Mouse (Mus musculus) midbrain, embryonic 16.5 days (tissue): Measurements from ENCODE around the gene Mcu. TPM values are rescaled to one million over a fixed set of nuclear protein-coding genes. Genes with fewer than 3 reads are reported as not detected.

Source experiments
- ATAC-seq: fragments of 200-750 bp; cut with Nextera tagmentation; 2 replicates; pipeline ENCODE4 v1.8.0; 2017; ENCODE audit warnings: moderate TSS enrichment
- H3K27ac ChIP-seq: fragments of 300-500 bp; sonication (generic); 2 replicates; pipeline ENCODE4 v1.5.1; 2014; ENCODE audit warnings: mild to moderate bottlenecking, low read length, mixed read lengths
- H3K27me3 ChIP-seq: fragments of 300-500 bp; sonication (generic); 2 replicates; pipeline ENCODE4 v1.6.1; 2014; ENCODE audit warnings: low read depth, low read length, mixed read lengths; ENCODE audit not compliant: control insufficient read depth, insufficient read depth
- H3K36me3 ChIP-seq: fragments of 300-500 bp; sonication (generic); 2 replicates; pipeline ENCODE4 v1.6.1; 2014; ENCODE audit warnings: mild to moderate bottlenecking, low read length, moderate library complexity, mixed read lengths; ENCODE audit not compliant: control insufficient read depth, insufficient read depth
- H3K4me1 ChIP-seq: fragments of 300-500 bp; sonication (generic); 2 replicates; pipeline ENCODE4 v1.6.1; 2014; ENCODE audit warnings: mild to moderate bottlenecking, low read length, mixed read lengths; ENCODE audit not compliant: control insufficient read depth, insufficient read depth
- H3K4me2 ChIP-seq: fragments of 300-500 bp; sonication (generic); 2 replicates; pipeline ENCODE4 v1.6.1; 2014; ENCODE audit warnings: mild to moderate bottlenecking, low read length, mixed read lengths
- H3K4me3 ChIP-seq: fragments of 300-500 bp; sonication (generic); 2 replicates; pipeline ENCODE4 v1.5.1; 2014; ENCODE audit warnings: low read depth, mild to moderate bottlenecking, low read length, moderate library complexity, mixed read lengths
- H3K9ac ChIP-seq: fragments of 300-500 bp; sonication (generic); 2 replicates; pipeline ENCODE4 v1.6.1; 2014; ENCODE audit warnings: low read depth, low read length, mixed read lengths
- H3K9me3 ChIP-seq: fragments of 300-500 bp; sonication (generic); replicated peaks from 2 replicates; pipeline ENCODE4 v1.6.1; 2014; ENCODE audit warnings: mild to moderate bottlenecking, low read length, mixed read lengths; ENCODE audit not compliant: control insufficient read depth, poor library complexity, severe bottlenecking
- WGBS: fragments of 180-500 bp; shearing (Covaris S2); extraction: QIAGEN DNeasy Blood & Tissue Kit; methylation state at CpG from one replicate; pipeline ENCODE4 v1.1.7; 2014; 5-methylcytosine and 5-hydroxymethylcytosine counted together
- polyA plus RNA-seq: library from polyadenylated mRNA; unstranded; fragments of >200 nt; fragmentation: Nextera tagmentation; extraction: Ambion mirVana; gene quantifications from 2 replicates; pipeline ENCODE4 v1.2.1, GENCODE M21; 2015

Mcu gene
- polyA plus RNA-seq, 1 experiment from 2014 or later = 36.4 TPM

GRCm38 (mm10) chr10:59554243-59554642 is 62.2 kb downstream of the Mcu start:
- Histone ChIP-seq H3K27me3 (no peaks in the 10 kb centered on the region), H3K9me3 (no peaks in the 10 kb centered on the region), H3K4me2 (no peak overlapping the region), H3K9ac (no peak overlapping the region), H3K36me3 (no peaks in the 10 kb centered on the region), H3K4me3 (no peak overlapping the region), H3K27ac (no peak overlapping the region), H3K4me1 (peaks cover 2% of the 10 kb centered on the region; the same call in 1 of the 2 replicates)
- WGBS = 96% methylated on average over 1 of the region's 1 CpGs
- no peak for ATAC-seq

GRCm38 (mm10) chr10:59552456-59552855 is 64.0 kb downstream of the Mcu start:
- 50% methylated on average over 1 of the region's 1 CpGs for WGBS
- peaks cover 8% of the 10 kb centered on the region for H3K4me1 ChIP-seq
- H3K27me3 ChIP-seq = no peaks in the 10 kb centered on the region
- no peak overlapping the region for H3K4me3 ChIP-seq
- no peak overlapping the region for H3K4me2 ChIP-seq
- no peak overlapping the region for H3K27ac ChIP-seq
- H3K9me3 ChIP-seq = no peaks in the 10 kb centered on the region
- no peaks in the 10 kb centered on the region for H3K36me3 ChIP-seq
- no peak overlapping the region for H3K9ac ChIP-seq
- ATAC-seq = no peak

GRCm38 (mm10) chr10:59548768-59549333 is 67.6 kb downstream of the Mcu start:
- Histone ChIP-seq H3K27ac (no peak overlapping the region), H3K4me3 (no peak overlapping the region), H3K4me2 (no peak overlapping the region), H3K27me3 (no peaks in the 10 kb centered on the region), H3K4me1 (peaks cover 8% of the 10 kb centered on the region), H3K36me3 (peaks cover 3% of the 10 kb centered on the region; the same call in 1 of the 2 replicates), H3K9ac (no peak overlapping the region), H3K9me3 (peaks cover 5% of the 10 kb centered on the region; the same call in 1 of the 2 replicates)
- 79% methylated on average over 10 of the region's 11 CpGs for WGBS
- no peak for ATAC-seq

GRCm38 (mm10) chr10:59548211-59548610 is 68.3 kb downstream of the Mcu start:
- H3K4me1 ChIP-seq = peaks cover 8% of the 10 kb centered on the region
- H3K4me3 ChIP-seq = no peak overlapping the region
- 43% methylated on average over 6 of the region's 6 CpGs for WGBS
- no peak overlapping the region for H3K27ac ChIP-seq
- H3K27me3 ChIP-seq = no peaks in the 10 kb centered on the region
- peaks cover 3% of the 10 kb centered on the region; the same call in 1 of the 2 replicates for H3K36me3 ChIP-seq
- peaks cover 5% of the 10 kb centered on the region; the same call in 1 of the 2 replicates for H3K9me3 ChIP-seq
- no peak overlapping the region for H3K9ac ChIP-seq
- no peak overlapping the region for H3K4me2 ChIP-seq
- no peak for ATAC-seq

- Histone ChIP-seq H3K9ac (no peak overlapping the region), H3K4me3 (no peak overlapping the region), H3K36me3 (peaks cover 3% of the 10 kb centered on the region; the same call in 1 of the 2 replicates), H3K9me3 (peaks cover 5% of the 10 kb centered on the region; the same call in 1 of the 2 replicates), H3K4me1 (peaks cover 7% of the 10 kb centered on the region), H3K27me3 (no peaks in the 10 kb centered on the region), H3K4me2 (no peak overlapping the region), H3K27ac (no peak overlapping the region)
- ATAC-seq = no peak
- 12% methylated on average over 7 of the region's 7 CpGs for WGBS
Measured at GRCm38 (mm10) chr10:59547426-59547825, 69.1 kb downstream of the Mcu start.

- Histone ChIP-seq H3K4me3 (no peak overlapping the region), H3K27me3 (no peaks in the 10 kb centered on the region), H3K4me2 (no peak overlapping the region), H3K27ac (no peak overlapping the region), H3K4me1 (peaks cover 7% of the 10 kb centered on the region), H3K36me3 (peaks cover 3% of the 10 kb centered on the region; the same call in 1 of the 2 replicates), H3K9ac (no peak overlapping the region), H3K9me3 (peaks cover 5% of the 10 kb centered on the region; the same call in 1 of the 2 replicates)
- ATAC-seq = no peak
- WGBS = 92% methylated on average over 7 of the region's 7 CpGs
Measured at GRCm38 (mm10) chr10:59545169-59545568, 71.3 kb downstream of the Mcu start.

GRCm38 (mm10) chr10:59543351-59543750 is 73.1 kb downstream of the Mcu start:
- Histone ChIP-seq H3K4me1 (peaks cover 26% of the 10 kb centered on the region), H3K9ac (no peak overlapping the region), H3K27ac (no peak overlapping the region), H3K36me3 (peaks cover 3% of the 10 kb centered on the region; the same call in 1 of the 2 replicates), H3K9me3 (peaks cover 5% of the 10 kb centered on the region; the same call in 1 of the 2 replicates), H3K4me2 (no peak overlapping the region), H3K4me3 (no peak overlapping the region), H3K27me3 (no peaks in the 10 kb centered on the region)
- 93% methylated on average over 9 of the region's 9 CpGs for WGBS
- ATAC-seq = no peak

GRCm38 (mm10) chr10:59541466-59541865 is 75.0 kb downstream of the Mcu start:
- Histone ChIP-seq H3K9ac (no peak overlapping the region), H3K27ac (no peak overlapping the region), H3K9me3 (peaks cover 5% of the 10 kb centered on the region; the same call in 1 of the 2 replicates), H3K4me3 (no peak overlapping the region), H3K27me3 (no peaks in the 10 kb centered on the region), H3K4me1 (peaks cover 24% of the 10 kb centered on the region), H3K36me3 (peaks cover 3% of the 10 kb centered on the region; the same call in 1 of the 2 replicates), H3K4me2 (no peak overlapping the region)
- WGBS = 94% methylated on average over 11 of the region's 11 CpGs
- no peak for ATAC-seq

- H3K9me3 ChIP-seq = no peaks in the 10 kb centered on the region
- H3K4me1 ChIP-seq = peaks cover 24% of the 10 kb centered on the region
- H3K36me3 ChIP-seq = no peaks in the 10 kb centered on the region; the same call in 1 of the 2 replicates
- WGBS = 77% methylated on average over 3 of the region's 3 CpGs
- ATAC-seq = no peak
- no peak overlapping the region for H3K27ac ChIP-seq
- H3K4me3 ChIP-seq = no peak overlapping the region
- H3K9ac ChIP-seq = no peak overlapping the region
- H3K27me3 ChIP-seq = no peaks in the 10 kb centered on the region
- no peak overlapping the region for H3K4me2 ChIP-seq
Measured at GRCm38 (mm10) chr10:59540596-59540995, 75.9 kb downstream of the Mcu start.
